Mouse (Mus musculus): Measurements from ENCODE around the gene Spata31d1b.
"Not testable (repeated sequence)": the region's sequence is repeated elsewhere in the genome, so short reads cannot be mapped to it uniquely, and the experiment has no call there.

Gene Spata31d1b

GRCm38 (mm10) chr13:59694008-59694407 is 18.1 kb upstream of the Spata31d1b start, which contains the start of gene 4921517D22Rik:
TSS of gene 4921517D22Rik (minus strand) at chr13:59694108.
- no peak for DNase-seq (ENCODE audit: low read depth, low spot score)

GRCm38 (mm10) chr13:59695781-59696180 is 16.3 kb upstream of the Spata31d1b start:
- no peak for DNase-seq (ENCODE audit: low read depth, low spot score)

GRCm38 (mm10) chr13:59699131-59699530 is 13.0 kb upstream of the Spata31d1b start:
- no peak for DNase-seq (ENCODE audit: low read depth, low spot score)

- DNase-seq (ENCODE audit: low read depth, low spot score): not testable (repeated sequence)
Observed at GRCm38 (mm10) chr13:59700137-59700536, 11.9 kb upstream of the Spata31d1b start.

GRCm38 (mm10) chr13:59703514-59703913 is 8.6 kb upstream of the Spata31d1b start:
- no peak for DNase-seq (ENCODE audit: low read depth, low spot score)

- DNase-seq (ENCODE audit: low read depth, low spot score): no peak
Observed at GRCm38 (mm10) chr13:59704562-59704961, 7.5 kb upstream of the Spata31d1b start.

- no peak for DNase-seq (ENCODE audit: low read depth, low spot score)
Observed at GRCm38 (mm10) chr13:59710230-59710629, 1.9 kb upstream of the Spata31d1b start, which contains the start of gene Spata31d1a. TSS of gene Spata31d1a (minus strand) at chr13:59710330.

- no peak for DNase-seq (ENCODE audit: low read depth, low spot score)
Observed at GRCm38 (mm10) chr13:59713710-59714109, 1.6 kb downstream of the Spata31d1b start.

GRCm38 (mm10) chr13:59718857-59719440 is 6.9 kb downstream of the Spata31d1b start:
- not testable (repeated sequence) for DNase-seq (ENCODE audit: low read depth, low spot score)

- no peak for DNase-seq (ENCODE audit: low read depth, low spot score)
Observed at GRCm38 (mm10) chr13:59719475-59719874, 7.4 kb downstream of the Spata31d1b start.

GRCm38 (mm10) chr13:59722089-59722488 is 10.0 kb downstream of the Spata31d1b start:
- not testable (repeated sequence) for DNase-seq (ENCODE audit: low read depth, low spot score)

- DNase-seq (ENCODE audit: low read depth, low spot score): no peak
Observed at GRCm38 (mm10) chr13:59726139-59726867, 14.2 kb downstream of the Spata31d1b start.

GRCm38 (mm10) chr13:59728378-59729093 is 16.5 kb downstream of the Spata31d1b start:
- DNase-seq (ENCODE audit: low read depth, low spot score): peak; percentile 88

- DNase-seq (ENCODE audit: low read depth, low spot score): no peak
Observed at GRCm38 (mm10) chr13:59731652-59732051, 19.6 kb downstream of the Spata31d1b start, which contains the start of gene Spata31d1d. TSS of gene Spata31d1d (minus strand) at chr13:59731752.

- DNase-seq (ENCODE audit: low read depth, low spot score): no peak
Observed at GRCm38 (mm10) chr13:59733936-59734335, 21.9 kb downstream of the Spata31d1b start.

GRCm38 (mm10) chr13:59734347-59734746 is 22.3 kb downstream of the Spata31d1b start:
- DNase-seq (ENCODE audit: low read depth, low spot score): not testable (repeated sequence)

GRCm38 (mm10) chr13:59735190-59735589 is 23.1 kb downstream of the Spata31d1b start:
- no peak for DNase-seq (ENCODE audit: low read depth, low spot score)

- no peak for DNase-seq (ENCODE audit: low read depth, low spot score)
Observed at GRCm38 (mm10) chr13:59738455-59738854, 26.4 kb downstream of the Spata31d1b start.

- DNase-seq (ENCODE audit: low read depth, low spot score): no peak
Observed at GRCm38 (mm10) chr13:59739397-59739796, 27.3 kb downstream of the Spata31d1b start.

GRCm38 (mm10) chr13:59741096-59741495 is 29.0 kb downstream of the Spata31d1b start:
- no peak for DNase-seq (ENCODE audit: low read depth, low spot score)

GRCm38 (mm10) chr13:59741697-59742096 is 29.6 kb downstream of the Spata31d1b start:
- DNase-seq (ENCODE audit: low read depth, low spot score): no peak

GRCm38 (mm10) chr13:59745462-59745861 is 33.4 kb downstream of the Spata31d1b start:
- DNase-seq (ENCODE audit: low read depth, low spot score): no peak

All from forelimb bud, embryonic 11.5 days (tissue).